26 mouse cellular contexts compared by ENCODE assay signal in genomic region chr19:5614953-5615352, GRCm38 (mm10). TPM values are rescaled to one million over a fixed set of nuclear protein-coding genes. Genes with fewer than 3 reads are reported as not detected.
DNase-seq lines count a peak whose midpoint lies in the region; ATAC-seq and TF ChIP-seq lines count a peak whose summit lies in the region.
"Had no signal": no experiment of that assay in that cellular context is flagged by ENCODE, and none has a peak within 500 bp of the region (broad histone marks: within the 10 kb centered on the region; RNA-seq: fewer than 3 reads in every experiment).

No protein-coding gene starts in this region.

- H3K27me3 ChIP-seq in lung, postnatal 0 days (replicated peaks; ENCODE audit: insufficient read depth, low read length) = no peaks in the 10 kb centered on the region
- 0 out of 2 replicates have a peak, but pooled peaks cover 2% of the 10 kb centered on the region for H3K27me3 ChIP-seq in hindbrain, embryonic 11.5 days (ENCODE audit: control insufficient read depth, insufficient read depth, low read length)
- peaks cover 28% of the 10 kb centered on the region for H3K27me3 ChIP-seq in hindbrain, embryonic 13.5 days
- H3K27me3 ChIP-seq: embryonic facial prominence, embryonic 15.5 days had no signal

- ATAC-seq in lung, postnatal 0 days = peak; percentile 78
- ATAC-seq in hindbrain, embryonic 11.5 days (ENCODE audit: low FRiP score) = no peak
- ATAC-seq in hindbrain, embryonic 13.5 days (ENCODE audit: low FRiP score) = no peak
- ATAC-seq: forebrain, embryonic 13.5 days; intestine, postnatal 0 days had no signal

- no peak for TF ChIP-seq CTCF in lung, postnatal 0 days (IDR thresholded peaks at IDR 0.05)

- 29% methylated on average over 2 of the region's 2 CpGs for WGBS in lung, postnatal 0 days
- WGBS in hindbrain, embryonic 11.5 days = 83% methylated on average over 2 of the region's 2 CpGs
- 87% methylated on average over 2 of the region's 2 CpGs for WGBS in hindbrain, embryonic 13.5 days

- DNase-seq in heart, adult 11 months = peak; percentile 84
- no peak for DNase-seq in heart, postnatal 4 days
- peak; percentile 88 to 90 for DNase-seq in lung, adult 18-20 months
- DNase-seq in lung, postnatal 0 days (ENCODE audit: low spot score) = peak; percentile 92
- peak; percentile 82 to 88 for DNase-seq in lung, postnatal 4 days
- no peak for DNase-seq in hindbrain, embryonic 11.5 days (ENCODE audit: low spot score)
- DNase-seq in adrenal gland, adult (ENCODE audit: inconsistent age in 2 of 2, low spot score in 1 of 2) = no peak
- DNase-seq: adrenal gland, postnatal 10 days; cerebellum, adult 11 months; cerebellum, postnatal 10 days; heart, postnatal 14 days; kidney, adult 9 months; kidney, postnatal 10 days; layer of hippocampus, adult 9-11 months; liver; midbrain, embryonic 14.5 days; right cerebral cortex, postnatal 4 days; thymus, adult 18-20 months; thymus, postnatal 36 days had no signal

- no peak overlapping the region for H3K9ac ChIP-seq in lung, postnatal 0 days (replicated peaks; ENCODE audit: low read depth)
- H3K9ac ChIP-seq in hindbrain, embryonic 11.5 days (ENCODE audit: low read depth, low read length) = no peak overlapping the region
- no peak overlapping the region for H3K9ac ChIP-seq in hindbrain, embryonic 13.5 days
- H3K9ac ChIP-seq: embryonic facial prominence, embryonic 15.5 days; forebrain, embryonic 13.5 days; hindbrain, embryonic 14.5 days; liver, embryonic 14.5 days had no signal

- H3K9me3 ChIP-seq in lung, postnatal 0 days (ENCODE audit: low read length) = no peaks in the 10 kb centered on the region
- no peaks in the 10 kb centered on the region for H3K9me3 ChIP-seq in hindbrain, embryonic 11.5 days (ENCODE audit: control insufficient read depth, low read length)
- H3K9me3 ChIP-seq in hindbrain, embryonic 13.5 days = no peaks in the 10 kb centered on the region
- H3K9me3 ChIP-seq: embryonic facial prominence, embryonic 15.5 days; forebrain, embryonic 13.5 days had no signal

- H3K27ac ChIP-seq in lung, postnatal 0 days (ENCODE audit: low read length) = peak overlapping the region; percentile 62; the same call in 1 of the 2 replicates
- no peak overlapping the region for H3K27ac ChIP-seq in hindbrain, embryonic 11.5 days (ENCODE audit: low read depth, low read length)
- no peak overlapping the region for H3K27ac ChIP-seq in hindbrain, embryonic 13.5 days
- H3K27ac ChIP-seq: embryonic facial prominence, embryonic 15.5 days; forebrain, embryonic 13.5 days; hindbrain, embryonic 14.5 days; liver, embryonic 14.5 days; stomach, postnatal 0 days had no signal

- peaks cover 9% of the 10 kb centered on the region; the same call in 1 of the 2 replicates for H3K4me1 ChIP-seq in lung, postnatal 0 days (ENCODE audit: insufficient read depth, low read depth, low read length)
- peaks cover 4% of the 10 kb centered on the region; the same call in 1 of the 2 replicates for H3K4me1 ChIP-seq in hindbrain, embryonic 11.5 days (replicated peaks; ENCODE audit: control insufficient read depth, insufficient read depth, low read length)
- H3K4me1 ChIP-seq in hindbrain, embryonic 13.5 days (replicated peaks) = peaks cover 9% of the 10 kb centered on the region

- H3K4me2 ChIP-seq in lung, postnatal 0 days (replicated peaks; ENCODE audit: low read depth, low read length) = no peak overlapping the region
- no peak overlapping the region for H3K4me2 ChIP-seq in hindbrain, embryonic 11.5 days (replicated peaks; ENCODE audit: low read depth, low read length)
- no peak overlapping the region for H3K4me2 ChIP-seq in hindbrain, embryonic 13.5 days
- H3K4me2 ChIP-seq: embryonic facial prominence, embryonic 15.5 days; forebrain, embryonic 13.5 days; hindbrain, embryonic 14.5 days had no signal

- H3K4me3 ChIP-seq in lung, postnatal 0 days (ENCODE audit: low read depth, low read length) = no peak overlapping the region
- no peak overlapping the region for H3K4me3 ChIP-seq in hindbrain, embryonic 11.5 days (ENCODE audit: low read depth, low read length)
- H3K4me3 ChIP-seq in hindbrain, embryonic 13.5 days = no peak overlapping the region
- H3K4me3 ChIP-seq: embryonic facial prominence, embryonic 15.5 days; forebrain, embryonic 13.5 days had no signal

- no peaks in the 10 kb centered on the region for H3K36me3 ChIP-seq in lung, postnatal 0 days (ENCODE audit: insufficient read depth, low read length)
- no peaks in the 10 kb centered on the region for H3K36me3 ChIP-seq in hindbrain, embryonic 11.5 days (ENCODE audit: control insufficient read depth, insufficient read depth, low read length)
- H3K36me3 ChIP-seq in hindbrain, embryonic 13.5 days = no peaks in the 10 kb centered on the region
- H3K36me3 ChIP-seq: embryonic facial prominence, embryonic 15.5 days had no signal

- peak; percentile 87 for TF ChIP-seq EP300 in lung, postnatal 0 days (IDR thresholded peaks at IDR 0.05)

RNA-seq across cellular contexts. Expression of gene Kat5, which starts 4.9 kb away (rescaled TPM):
- 10 to 100 TPM; 38.3 to 49.2 TPM for total RNA-seq in heart, postnatal 4 days (2021)
- polyA plus RNA-seq in lung, postnatal 0 days (2015; fragmentation: Nextera tagmentation; extraction: Ambion mirVana) = 51.1 and 51.9 TPM in 2 replicates
- polyA plus RNA-seq in hindbrain, embryonic 11.5 days (2014; fragmentation: Nextera tagmentation; extraction: Ambion mirVana) = 36.9 and 39.3 TPM in 2 replicates
- polyA plus RNA-seq in hindbrain, embryonic 13.5 days (2015; fragmentation: Nextera tagmentation; extraction: Ambion mirVana) = 77.2 and 79.7 TPM in 2 replicates

RNA-seq across cellular contexts. Expression of gene Rnaseh2c, which starts 13.3 kb away (rescaled TPM):
- total RNA-seq in heart, postnatal 4 days (2021) = 10 to 100 TPM; 92.4 to 94.5 TPM
- 59.6 and 68.5 TPM in 2 replicates for polyA plus RNA-seq in lung, postnatal 0 days (2015; fragmentation: Nextera tagmentation; extraction: Ambion mirVana)
- polyA plus RNA-seq in hindbrain, embryonic 11.5 days (2014; fragmentation: Nextera tagmentation; extraction: Ambion mirVana) = 143 and 148 TPM in 2 replicates
- 71.2 and 80.6 TPM in 2 replicates for polyA plus RNA-seq in hindbrain, embryonic 13.5 days (2015; fragmentation: Nextera tagmentation; extraction: Ambion mirVana)

RNA-seq across cellular contexts. Expression of gene Rela, which starts 22.3 kb away (rescaled TPM):
- total RNA-seq in heart, postnatal 4 days (2021) = 10 to 100 TPM; 33.0 to 38.6 TPM
- polyA plus RNA-seq in lung, postnatal 0 days (2015; fragmentation: Nextera tagmentation; extraction: Ambion mirVana) = 50.1 and 51.5 TPM in 2 replicates
- 27.2 and 29.6 TPM in 2 replicates for polyA plus RNA-seq in hindbrain, embryonic 11.5 days (2014; fragmentation: Nextera tagmentation; extraction: Ambion mirVana)
- 30.1 and 35.2 TPM in 2 replicates for polyA plus RNA-seq in hindbrain, embryonic 13.5 days (2015; fragmentation: Nextera tagmentation; extraction: Ambion mirVana)

RNA-seq across cellular contexts. Expression of gene Ap5b1, which starts 47.1 kb away (rescaled TPM):
- 1 to 10 TPM; 3.8 to 4.6 TPM for total RNA-seq in heart, postnatal 4 days (2021)
- 3.9 and 4.3 TPM in 2 replicates for polyA plus RNA-seq in lung, postnatal 0 days (2015; fragmentation: Nextera tagmentation; extraction: Ambion mirVana)
- polyA plus RNA-seq in hindbrain, embryonic 11.5 days (2014; fragmentation: Nextera tagmentation; extraction: Ambion mirVana) = 1.4 and 1.5 TPM in 2 replicates
- 2.2 and 2.9 TPM in 2 replicates for polyA plus RNA-seq in hindbrain, embryonic 13.5 days (2015; fragmentation: Nextera tagmentation; extraction: Ambion mirVana)

RNA-seq across cellular contexts. Expression of gene Sipa1, which starts 48.6 kb away (rescaled TPM):
- 10 to 100 TPM; 40.2 to 42.2 TPM for total RNA-seq in heart, postnatal 4 days (2021)
- polyA plus RNA-seq in lung, postnatal 0 days (2015; fragmentation: Nextera tagmentation; extraction: Ambion mirVana) = 32.6 and 38.2 TPM in 2 replicates
- 7.8 and 8.2 TPM in 2 replicates for polyA plus RNA-seq in hindbrain, embryonic 11.5 days (2014; fragmentation: Nextera tagmentation; extraction: Ambion mirVana)
- 15.0 and 15.4 TPM in 2 replicates for polyA plus RNA-seq in hindbrain, embryonic 13.5 days (2015; fragmentation: Nextera tagmentation; extraction: Ambion mirVana)

Comparison
In these comparisons a context has a peak if more than half of its experiments do, and no peak if none do; other contexts are left out.
1. DNase-seq: peak in heart, adult 11 months (single experiment), lung, adult 18-20 months (2 of 2), lung, postnatal 0 days (single experiment) and lung, postnatal 4 days (2 of 2); none in heart, postnatal 4 days (single experiment), hindbrain, embryonic 11.5 days (single experiment) and adrenal gland, adult (0 of 2).